Mouse (Mus musculus) left cerebral cortex, adult 18-20 months (tissue): ENCODE measurements around the gene Fcho2. TPM values are rescaled to one million over a fixed set of nuclear protein-coding genes. Genes with fewer than 3 reads are reported as not detected.

Source experiments
- DNase-seq, 2 experiments: peaks; one replicate each; pipeline ENCODE4 v3.0.0; 2021 to 2022; ENCODE audit warnings: low spot score in 2 of 2, mixed read lengths in 1 of 2
- total RNA-seq, 2 experiments: library from RNA; stranded (reverse); gene quantifications; 2 replicates each; pipeline ENCODE4 v1.2.3; 2021

The Fcho2 gene
- total RNA-seq, 2 experiments from 2014 or later = 36.4 to 37.9 TPM

DNA sequence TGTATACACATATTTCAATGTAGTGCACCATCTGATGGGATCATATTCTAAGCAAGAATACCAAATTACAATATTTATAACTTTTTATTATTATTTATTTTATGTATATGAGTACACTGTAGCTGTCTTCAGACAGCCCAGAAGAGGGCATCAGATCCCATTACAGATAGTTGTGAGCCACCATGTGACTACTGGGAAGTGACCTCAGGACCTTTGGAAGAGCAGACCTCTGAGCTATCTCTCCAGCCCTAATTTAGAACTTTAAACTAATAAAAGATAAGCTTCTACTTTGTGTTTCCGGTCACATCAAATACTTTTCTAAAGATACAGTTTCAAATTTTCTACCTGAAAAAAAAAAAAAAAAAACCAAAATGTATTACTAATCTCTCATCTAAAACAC, 6.2 kb downstream of the Fcho2 start:
- DNase-seq = no peak

DNA sequence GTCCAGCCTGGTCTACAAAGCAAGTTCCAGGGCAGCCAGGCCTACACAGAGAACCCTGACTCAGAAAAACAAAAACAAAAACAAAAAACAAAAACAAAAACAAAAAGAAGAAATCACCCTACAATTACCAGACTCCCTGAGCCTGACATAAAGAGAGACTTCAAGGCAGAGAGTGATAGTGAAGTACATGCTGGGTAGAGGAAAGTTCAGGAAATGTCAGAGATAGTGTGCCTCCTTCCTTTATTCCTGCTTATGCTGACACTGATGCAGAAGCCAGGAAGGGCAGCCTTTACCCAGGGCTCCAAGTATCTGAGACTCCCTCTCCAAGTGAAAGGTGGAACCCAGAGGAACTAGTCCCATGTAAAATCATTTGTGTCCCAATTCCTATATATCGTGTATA, 10.8 kb downstream of the Fcho2 start:
- no peak for DNase-seq

GRCm38 (mm10) chr13:98803699-98804098, 11.6 kb downstream of the Fcho2 start:
- no peak for DNase-seq

DNA sequence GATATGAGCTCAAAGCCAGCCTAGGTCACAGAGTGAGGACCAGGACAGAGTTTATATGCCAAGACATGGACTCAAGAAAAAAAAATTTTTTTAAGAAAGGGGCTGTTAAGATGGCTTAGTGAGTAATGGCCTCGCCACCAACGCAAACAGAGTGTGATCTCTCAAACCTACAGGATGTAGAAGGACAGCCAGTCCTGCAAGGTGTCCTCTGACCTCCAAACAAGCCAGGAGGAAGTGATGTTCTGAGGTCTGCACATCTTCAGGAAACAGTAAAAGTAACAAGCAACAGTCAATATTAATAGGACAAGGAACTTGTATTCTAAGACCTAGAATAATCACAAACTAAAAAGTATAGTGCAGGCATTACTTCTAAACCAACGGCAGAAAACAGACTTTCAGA, 12.3 kb downstream of the Fcho2 start:
- DNase-seq = no peak

GRCm38 (mm10) chr13:98795511-98795910, 19.7 kb downstream of the Fcho2 start:
- DNase-seq = no peak

- no peak for DNase-seq
These were observed 22.4 kb downstream of the Fcho2 start for GRCm38 (mm10) chr13:98792864-98793263.

- no peak for DNase-seq
These were observed 23.6 kb downstream of the Fcho2 start for GRCm38 (mm10) chr13:98791693-98792092.

DNA sequence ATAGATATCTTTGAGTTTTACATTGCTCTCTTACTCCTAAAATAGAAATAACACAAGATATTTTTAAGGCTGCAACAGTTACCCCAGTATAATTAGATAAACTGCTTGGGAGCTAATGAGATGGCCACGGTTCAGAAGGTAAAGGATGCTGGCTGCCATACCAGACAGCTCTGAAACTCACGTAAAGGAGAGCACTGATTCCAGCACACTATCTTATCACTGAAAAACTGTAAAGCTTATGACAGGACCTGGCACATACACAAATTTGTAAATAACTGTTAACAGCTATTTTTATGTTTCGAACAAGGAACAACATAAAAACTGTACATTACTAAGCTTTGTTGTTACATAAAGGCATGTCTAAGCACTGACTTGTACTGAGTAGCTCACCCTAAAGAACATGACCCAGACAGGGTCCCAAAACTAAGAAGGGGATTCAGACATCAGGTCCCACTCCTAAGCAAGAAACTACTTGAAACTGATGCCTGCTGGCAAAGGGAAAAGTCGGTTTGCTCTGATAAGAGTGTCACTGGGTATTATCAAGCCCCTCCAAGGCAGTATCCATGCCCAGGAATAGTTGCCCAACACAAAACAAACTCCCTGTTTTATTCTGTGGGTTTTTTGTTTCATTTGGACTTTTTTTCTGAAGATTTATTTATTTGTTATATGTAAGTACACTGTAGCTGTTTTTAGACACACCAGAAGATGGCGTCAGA, 28.1 kb downstream of the Fcho2 start:
- no peak for DNase-seq

DNA sequence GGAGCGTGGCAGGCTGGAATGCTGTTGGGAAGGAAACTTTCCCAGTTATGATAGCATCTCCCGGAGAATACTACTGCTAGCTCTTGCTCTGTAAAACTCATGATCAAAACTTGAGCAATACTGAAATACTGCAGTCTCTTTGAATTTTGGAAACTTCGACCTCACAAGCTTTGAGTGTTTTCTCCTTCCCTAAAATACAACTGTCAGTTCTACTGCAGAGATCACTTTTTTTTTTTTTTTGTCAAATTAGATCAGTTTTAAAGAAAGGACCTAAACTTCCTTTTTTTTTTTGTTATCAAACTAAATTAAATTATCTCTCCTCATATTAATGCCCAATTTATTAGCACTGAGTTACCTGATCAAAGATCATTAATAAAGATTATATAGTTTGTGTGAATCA, 37.3 kb downstream of the Fcho2 start:
- DNase-seq = no peak

GRCm38 (mm10) chr13:98771484-98771883, 43.8 kb downstream of the Fcho2 start:
- DNase-seq = no peak

- DNase-seq = no peak
These were observed 46.9 kb downstream of the Fcho2 start for GRCm38 (mm10) chr13:98768329-98768728.

GRCm38 (mm10) chr13:98761771-98762170, 53.5 kb downstream of the Fcho2 start:
- no peak for DNase-seq

- no peak for DNase-seq
These were observed 59.4 kb downstream of the Fcho2 start for GRCm38 (mm10) chr13:98755886-98756285.

DNA sequence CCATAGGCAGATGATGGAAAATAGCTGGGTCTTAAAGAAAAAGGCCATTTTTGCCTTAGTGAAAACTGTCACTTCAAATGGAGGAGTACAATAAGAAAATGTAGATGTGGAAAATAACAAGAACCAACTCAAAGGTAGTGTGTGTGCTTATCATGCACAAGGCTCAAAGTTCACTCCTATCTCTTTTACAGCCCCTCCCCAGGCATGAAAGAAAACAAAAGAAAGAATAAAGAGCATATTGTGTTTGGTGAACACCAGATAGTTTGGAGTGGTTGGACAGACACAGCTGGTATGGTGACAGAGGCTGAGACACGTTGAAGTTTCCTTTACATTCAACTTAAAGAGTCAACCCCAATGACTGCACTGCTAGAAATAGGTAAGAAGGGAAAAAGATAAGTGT, 70.6 kb downstream of the Fcho2 start:
- no peak for DNase-seq

GRCm38 (mm10) chr13:98743829-98744228, 71.4 kb downstream of the Fcho2 start:
- no peak for DNase-seq

DNA sequence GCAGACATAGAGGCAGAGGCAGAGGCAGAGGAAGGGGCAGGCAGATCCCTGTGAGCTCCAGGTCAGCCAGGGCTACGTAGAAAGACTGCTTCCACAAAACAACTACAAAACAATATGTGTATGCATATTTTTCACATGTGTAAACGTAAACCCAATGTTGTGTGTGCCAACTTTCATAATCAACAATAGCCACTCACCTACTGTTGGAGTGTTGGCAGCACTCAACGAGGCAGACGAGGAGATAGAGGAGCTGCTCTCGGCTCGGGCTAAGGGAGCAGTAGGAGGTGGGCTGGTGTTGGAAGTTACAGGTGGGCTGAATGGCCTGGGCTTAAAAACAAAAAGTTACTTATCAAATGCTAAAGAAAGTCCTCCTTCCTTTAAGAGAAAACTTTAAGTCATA, 72.0 kb downstream of the Fcho2 start:
- DNase-seq = no peak

DNA sequence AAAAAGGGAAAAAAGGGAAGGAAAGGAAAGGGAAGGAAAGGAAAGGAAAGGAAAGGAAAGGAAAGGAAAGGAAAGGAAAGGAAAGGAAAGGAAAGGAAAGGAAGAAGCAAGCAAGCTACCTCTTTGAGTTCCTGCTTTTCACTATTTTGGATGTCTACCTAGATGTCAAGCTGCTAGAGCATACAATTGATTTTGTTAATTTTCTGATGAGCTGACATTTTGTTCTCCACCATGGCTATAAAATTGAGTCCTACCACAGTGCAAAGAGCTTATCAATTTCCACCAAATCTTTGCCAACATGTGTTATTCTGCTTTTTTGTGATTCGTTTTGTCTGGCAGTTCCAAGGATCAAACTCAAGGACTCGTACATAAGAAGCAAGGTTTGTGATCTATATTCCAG, 77.0 kb downstream of the Fcho2 start:
- no peak for DNase-seq

- no peak for DNase-seq
These were observed 82.0 kb downstream of the Fcho2 start for GRCm38 (mm10) chr13:98733292-98733691.

GRCm38 (mm10) chr13:98729271-98730062, 85.8 kb downstream of the Fcho2 start:
- no peak for DNase-seq

DNA sequence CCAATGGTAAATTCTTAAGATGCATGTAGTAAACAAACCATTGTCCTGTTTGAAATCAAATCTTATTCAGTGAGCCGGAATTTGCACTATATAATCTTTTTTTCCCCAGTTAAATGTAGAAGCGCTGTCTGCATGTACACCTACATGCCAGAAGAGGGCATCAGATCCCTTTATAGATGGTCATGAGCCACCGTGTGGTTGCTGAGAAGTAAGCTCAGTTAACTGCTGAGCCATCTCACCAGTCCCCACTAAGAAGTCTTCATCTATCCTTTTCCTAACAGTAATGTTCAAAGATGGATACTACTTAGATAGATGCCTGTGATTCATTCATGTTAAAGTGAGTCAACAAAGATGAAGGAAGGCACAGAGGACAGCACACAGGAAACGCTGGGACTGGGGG, 88.8 kb downstream of the Fcho2 start:
- no peak for DNase-seq

GRCm38 (mm10) chr13:98723430-98723829, 91.8 kb downstream of the Fcho2 start:
- no peak for DNase-seq

GRCm38 (mm10) chr13:98722296-98722695, 93.0 kb downstream of the Fcho2 start:
- DNase-seq = no peak

GRCm38 (mm10) chr13:98716176-98716575, 99.1 kb downstream of the Fcho2 start:
- DNase-seq = no peak
